Mouse (Mus musculus): ENCODE measurements around the gene Sf3b5. TPM values are rescaled to one million over a fixed set of nuclear protein-coding genes. Genes with fewer than 3 reads are reported as not detected.

Sf3b5 gene
- 39.2 and 39.9 TPM in 2 replicates for polyA plus RNA-seq (2014; fragmentation: Nextera tagmentation; extraction: Ambion mirVana)

- no peaks in the 10 kb centered on the region for H3K9me3 ChIP-seq (ENCODE audit: control insufficient read depth, low read length)
- H3K27ac ChIP-seq (ENCODE audit: low read depth, low read length): no peak within 1 kb of the TSS
- DNase-seq (ENCODE audit: low spot score, missing footprints): peak; percentile 4
- 91% methylated on average over 3 of the region's 3 CpGs for WGBS
- H3K9ac ChIP-seq (ENCODE audit: low read length): no peak within 1 kb of the TSS
- H3K27me3 ChIP-seq (ENCODE audit: control insufficient read depth, insufficient read depth, low read length): no peaks in the 10 kb centered on the region
- H3K4me3 ChIP-seq (ENCODE audit: low read depth, low read length): no peak within 1 kb of the TSS
- ATAC-seq (ENCODE audit: low FRiP score): no peak
- H3K4me2 ChIP-seq: no peak within 1 kb of the TSS
- no peaks in the 10 kb centered on the region for H3K36me3 ChIP-seq (ENCODE audit: control insufficient read depth, insufficient read depth, low read length)
- H3K4me1 ChIP-seq (ENCODE audit: control insufficient read depth, insufficient read depth, low read length): peaks cover 10% of the 10 kb centered on the region
Observed at GRCm38 (mm10) chr10:13005043-13005442, at the start of gene Sf3b5. TSS of gene Sf3b5 (plus strand) at chr10:13005343.

DNA sequence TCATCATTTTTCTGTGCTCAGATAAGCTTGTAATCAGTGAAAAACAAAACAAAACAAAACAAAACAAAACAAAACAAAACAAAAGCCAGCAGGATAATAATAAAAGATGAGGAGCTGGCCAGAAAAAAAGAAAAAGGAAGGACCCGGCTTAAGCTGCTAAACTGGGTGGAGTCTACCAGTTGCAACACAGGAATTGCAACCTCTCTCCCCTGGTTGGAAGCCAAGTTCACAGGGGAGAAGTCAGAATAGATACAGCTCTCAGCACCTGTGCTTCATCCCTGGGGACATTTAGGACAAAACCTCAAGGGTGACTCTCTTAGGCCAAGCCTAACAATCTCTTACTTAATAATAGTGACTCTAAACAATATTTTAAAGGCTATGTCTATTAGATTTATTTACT is 49.3 kb upstream of the Sf3b5 start:
- WGBS: 55% methylated on average over 1 of the region's 1 CpGs
- Histone ChIP-seq H3K4me3 (ENCODE audit: low read depth, low read length) (no peak overlapping the region), H3K27ac (ENCODE audit: low read depth, low read length) (no peak overlapping the region), H3K27me3 (ENCODE audit: control insufficient read depth, insufficient read depth, low read length) (no peaks in the 10 kb centered on the region), H3K9ac (ENCODE audit: low read length) (no peak overlapping the region), H3K9me3 (ENCODE audit: control insufficient read depth, low read length) (no peaks in the 10 kb centered on the region), H3K4me1 (ENCODE audit: control insufficient read depth, insufficient read depth, low read length) (no peaks in the 10 kb centered on the region), H3K4me2 (no peak overlapping the region), H3K36me3 (ENCODE audit: control insufficient read depth, insufficient read depth, low read length) (no peaks in the 10 kb centered on the region)
- DNase-seq (ENCODE audit: low spot score, missing footprints) (no peak), ATAC-seq (ENCODE audit: low FRiP score) (no peak)

DNA sequence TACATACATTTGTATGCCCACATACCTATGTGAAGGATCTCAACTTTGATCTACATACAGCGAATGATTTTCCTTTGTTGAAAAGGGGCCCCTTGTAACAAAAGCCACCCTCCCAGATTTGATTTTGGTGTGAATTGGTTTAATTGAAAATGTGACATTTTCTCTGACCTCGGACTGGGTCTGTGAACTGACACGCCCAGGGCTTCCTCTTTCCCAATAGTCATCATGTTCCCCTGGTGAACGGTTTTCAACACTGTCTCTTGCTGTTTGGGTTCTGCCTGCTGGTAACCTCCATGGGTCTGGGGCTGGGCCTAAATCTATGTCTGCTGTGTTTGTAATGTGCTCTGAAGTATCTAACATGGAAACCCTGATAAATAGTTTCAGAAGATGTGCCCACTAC is 47.9 kb upstream of the Sf3b5 start:
- Histone ChIP-seq H3K36me3 (ENCODE audit: control insufficient read depth, insufficient read depth, low read length) (no peaks in the 10 kb centered on the region), H3K4me2 (no peak overlapping the region), H3K27ac (ENCODE audit: low read depth, low read length) (no peak overlapping the region), H3K4me3 (ENCODE audit: low read depth, low read length) (no peak overlapping the region), H3K4me1 (ENCODE audit: control insufficient read depth, insufficient read depth, low read length) (no peaks in the 10 kb centered on the region), H3K27me3 (ENCODE audit: control insufficient read depth, insufficient read depth, low read length) (no peaks in the 10 kb centered on the region), H3K9ac (ENCODE audit: low read length) (no peak overlapping the region), H3K9me3 (ENCODE audit: control insufficient read depth, low read length) (no peaks in the 10 kb centered on the region)
- WGBS: 77% methylated on average over 4 of the region's 4 CpGs
- DNase-seq (ENCODE audit: low spot score, missing footprints): peak; percentile 54
- no peak for ATAC-seq (ENCODE audit: low FRiP score)

DNA sequence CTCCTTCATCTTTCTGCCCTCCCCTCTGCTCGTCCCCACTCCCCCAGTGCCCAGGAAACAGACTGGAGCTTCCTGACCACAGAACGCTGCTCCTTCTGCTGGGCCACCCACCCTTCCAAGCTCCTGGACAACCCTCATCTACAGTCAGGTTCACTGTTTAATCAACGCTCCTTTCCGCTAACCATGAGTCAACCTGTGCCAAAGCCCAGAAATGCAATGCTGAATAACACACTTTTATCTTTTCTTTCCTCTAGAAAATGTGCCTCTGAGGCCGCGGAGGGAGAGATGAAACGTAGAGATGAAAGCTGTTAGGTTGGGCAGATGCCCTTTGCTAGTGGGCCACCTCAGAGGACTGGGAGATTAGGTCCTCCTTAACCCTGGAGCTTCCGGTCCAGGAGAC is 43.6 kb upstream of the Sf3b5 start:
- 91% methylated on average over 8 of the region's 8 CpGs for WGBS
- DNase-seq (ENCODE audit: low spot score, missing footprints) (peak; percentile 61), ATAC-seq (ENCODE audit: low FRiP score) (no peak)
- Histone ChIP-seq H3K9me3 (ENCODE audit: control insufficient read depth, low read length) (no peaks in the 10 kb centered on the region), H3K4me1 (ENCODE audit: control insufficient read depth, insufficient read depth, low read length) (peaks cover 5% of the 10 kb centered on the region; the same call in 1 of the 2 replicates), H3K27ac (ENCODE audit: low read depth, low read length) (no peak overlapping the region), H3K36me3 (ENCODE audit: control insufficient read depth, insufficient read depth, low read length) (no peaks in the 10 kb centered on the region), H3K27me3 (ENCODE audit: control insufficient read depth, insufficient read depth, low read length) (peaks cover 4% of the 10 kb centered on the region; the same call in 1 of the 2 replicates), H3K4me2 (no peak overlapping the region), H3K9ac (ENCODE audit: low read length) (no peak overlapping the region), H3K4me3 (ENCODE audit: low read depth, low read length) (no peak overlapping the region)

DNA sequence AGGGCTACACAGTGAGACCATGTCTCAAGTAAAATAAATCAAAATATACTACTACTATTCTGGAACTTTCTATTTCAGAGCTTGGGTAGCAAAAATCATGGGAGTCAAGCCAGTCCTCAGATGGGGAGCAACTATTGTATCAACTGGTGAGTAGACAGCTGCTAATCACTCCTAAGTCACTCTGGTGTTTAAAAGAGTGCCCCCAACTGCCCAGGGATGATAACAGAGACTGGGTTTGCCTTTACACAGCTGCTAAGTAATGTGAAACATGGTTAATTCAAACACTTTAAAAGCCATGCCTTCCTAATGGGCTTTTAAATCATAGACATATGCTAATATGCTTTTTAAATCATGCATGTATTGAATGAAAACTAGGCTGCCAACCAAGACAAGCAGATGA is 42.9 kb upstream of the Sf3b5 start:
- Histone ChIP-seq H3K27ac (ENCODE audit: low read depth, low read length) (no peak overlapping the region), H3K9ac (ENCODE audit: low read length) (no peak overlapping the region), H3K9me3 (ENCODE audit: control insufficient read depth, low read length) (no peaks in the 10 kb centered on the region), H3K4me3 (ENCODE audit: low read depth, low read length) (no peak overlapping the region), H3K4me1 (ENCODE audit: control insufficient read depth, insufficient read depth, low read length) (peaks cover 5% of the 10 kb centered on the region; the same call in 1 of the 2 replicates), H3K4me2 (no peak overlapping the region), H3K27me3 (ENCODE audit: control insufficient read depth, insufficient read depth, low read length) (peaks cover 4% of the 10 kb centered on the region; the same call in 1 of the 2 replicates), H3K36me3 (ENCODE audit: control insufficient read depth, insufficient read depth, low read length) (no peaks in the 10 kb centered on the region)
- ATAC-seq (ENCODE audit: low FRiP score) (no peak), DNase-seq (ENCODE audit: low spot score, missing footprints) (no peak)

DNA sequence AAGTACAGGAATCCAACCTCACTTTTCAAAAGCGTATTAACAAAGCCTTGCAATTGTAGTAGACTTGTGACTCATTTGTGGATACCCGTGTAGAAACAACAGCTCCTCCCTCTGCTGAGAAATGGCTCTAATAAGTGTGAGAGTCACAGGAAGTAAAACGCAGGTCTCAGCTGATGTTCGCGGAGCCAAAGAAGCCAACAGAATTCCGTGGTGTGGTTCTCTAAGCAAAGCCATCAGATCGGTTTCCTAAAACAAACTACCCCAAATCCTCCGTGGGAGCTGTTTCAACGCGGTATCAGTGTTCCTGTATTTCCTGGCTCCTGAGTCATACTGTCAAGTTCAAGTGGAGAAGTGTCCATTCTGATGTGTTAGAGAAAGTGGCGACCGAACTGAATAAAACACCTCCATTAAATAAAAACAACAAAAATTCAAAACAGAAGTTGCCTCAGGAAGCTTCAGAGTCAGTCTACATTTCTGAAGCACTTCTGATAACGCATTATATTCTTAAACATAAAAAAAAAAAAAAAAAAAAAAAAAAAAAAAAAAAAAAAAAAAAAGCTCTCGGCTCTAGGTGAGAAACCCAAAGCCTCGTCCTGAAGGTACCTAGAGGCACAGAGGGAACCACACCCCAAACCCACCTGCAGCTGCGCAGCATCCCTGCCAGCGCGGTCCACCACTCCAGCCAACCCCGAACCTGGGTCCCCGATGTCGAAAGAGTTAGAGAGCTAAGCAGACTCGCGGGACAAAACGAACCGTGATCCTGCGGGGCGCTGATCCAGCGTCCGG is 41.6 kb upstream of the Sf3b5 start:
- H3K36me3 ChIP-seq (ENCODE audit: control insufficient read depth, insufficient read depth, low read length): no peaks in the 10 kb centered on the region
- H3K4me1 ChIP-seq (ENCODE audit: control insufficient read depth, insufficient read depth, low read length): peaks cover 5% of the 10 kb centered on the region; the same call in 1 of the 2 replicates
- H3K9me3 ChIP-seq (ENCODE audit: control insufficient read depth, low read length): no peaks in the 10 kb centered on the region
- 6% methylated on average over 29 of the region's 29 CpGs for WGBS
- H3K9ac ChIP-seq (ENCODE audit: low read length): peak overlapping the region; percentile 74
- H3K4me3 ChIP-seq (ENCODE audit: low read depth, low read length): peak overlapping the region; percentile 66
- peak; percentile 64; the same call in 1 of the 2 replicates for ATAC-seq (ENCODE audit: low FRiP score)
- peak; percentile 89 for DNase-seq (ENCODE audit: low spot score, missing footprints)
- peaks cover 4% of the 10 kb centered on the region; the same call in 1 of the 2 replicates for H3K27me3 ChIP-seq (ENCODE audit: control insufficient read depth, insufficient read depth, low read length)
- H3K4me2 ChIP-seq: peak overlapping the region; percentile 81
- no peak overlapping the region for H3K27ac ChIP-seq (ENCODE audit: low read depth, low read length)

- DNase-seq (ENCODE audit: low spot score, missing footprints) (peak; percentile 97), ATAC-seq (ENCODE audit: low FRiP score) (peak; percentile 96)
- Histone ChIP-seq H3K27ac (ENCODE audit: low read depth, low read length) (no peak within 1 kb of the TSS), H3K9ac (ENCODE audit: low read length) (peak within 1 kb of the TSS; percentile 74), H3K4me1 (ENCODE audit: control insufficient read depth, insufficient read depth, low read length) (peaks cover 5% of the 10 kb centered on the region; the same call in 1 of the 2 replicates), H3K27me3 (ENCODE audit: control insufficient read depth, insufficient read depth, low read length) (peaks cover 4% of the 10 kb centered on the region; the same call in 1 of the 2 replicates), H3K9me3 (ENCODE audit: control insufficient read depth, low read length) (no peaks in the 10 kb centered on the region), H3K4me3 (ENCODE audit: low read depth, low read length) (peak within 1 kb of the TSS; percentile 66), H3K4me2 (peak within 1 kb of the TSS; percentile 81), H3K36me3 (ENCODE audit: control insufficient read depth, insufficient read depth, low read length) (no peaks in the 10 kb centered on the region)
- WGBS: 3% methylated on average over 56 of the region's 56 CpGs
Observed at GRCm38 (mm10) chr10:12964151-12965075, 40.7 kb upstream of the Sf3b5 start, which contains the start of gene Stx11. TSS of gene Stx11 (minus strand) at chr10:12964298.

DNA sequence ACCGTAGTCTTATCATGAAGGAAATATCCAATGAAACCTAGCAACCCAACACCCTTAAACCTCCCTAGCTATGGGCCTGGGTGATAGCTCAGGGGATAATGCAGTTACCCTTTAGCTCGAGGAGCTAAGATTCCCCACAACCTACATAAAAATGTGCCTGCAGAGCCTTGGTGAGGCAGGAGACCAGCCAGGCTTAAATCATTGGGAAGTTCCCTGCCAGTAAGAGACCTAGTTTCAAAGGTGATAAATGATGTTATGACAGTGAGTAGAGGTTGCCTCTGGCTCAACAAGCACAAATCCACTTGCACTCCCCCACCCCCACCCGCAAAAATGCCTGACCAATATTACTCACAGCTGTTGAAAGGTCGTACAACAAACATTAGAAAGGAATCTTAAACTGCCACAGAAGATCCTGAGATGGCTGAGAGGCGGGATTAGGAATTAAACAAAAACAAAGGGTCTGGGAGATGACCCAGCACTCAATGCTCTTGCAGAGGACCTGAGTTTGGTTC is 39.4 kb upstream of the Sf3b5 start:
- Histone ChIP-seq H3K27me3 (ENCODE audit: control insufficient read depth, insufficient read depth, low read length) (peaks cover 4% of the 10 kb centered on the region; the same call in 1 of the 2 replicates), H3K4me1 (ENCODE audit: control insufficient read depth, insufficient read depth, low read length) (peaks cover 5% of the 10 kb centered on the region; the same call in 1 of the 2 replicates), H3K36me3 (ENCODE audit: control insufficient read depth, insufficient read depth, low read length) (no peaks in the 10 kb centered on the region), H3K9ac (ENCODE audit: low read length) (no peak overlapping the region), H3K27ac (ENCODE audit: low read depth, low read length) (no peak overlapping the region), H3K4me2 (no peak overlapping the region), H3K4me3 (ENCODE audit: low read depth, low read length) (no peak overlapping the region), H3K9me3 (ENCODE audit: control insufficient read depth, low read length) (no peaks in the 10 kb centered on the region)
- DNase-seq (ENCODE audit: low spot score, missing footprints) (no peak), ATAC-seq (ENCODE audit: low FRiP score) (no peak)
- 75% methylated on average over 5 of the region's 5 CpGs for WGBS

Data from midbrain, embryonic 11.5 days (tissue).